Mouse (Mus musculus) CH12.LX (cell line): Measurements from ENCODE around the gene Fgd2. TPM values are rescaled to one million over a fixed set of nuclear protein-coding genes. Genes with fewer than 3 reads are reported as not detected.

Experiments
- DNase-seq: peaks from one replicate; pipeline ENCODE4 v3.0.0-alpha.2; 2013; ENCODE audit errors: extremely low read depth
- H3K27ac ChIP-seq: 2 replicates; pipeline ENCODE4 v1.5.1; 2012; ENCODE audit warnings: low read depth, mild to moderate bottlenecking, control low read depth, moderate library complexity; ENCODE audit not compliant: insufficient read depth
- H3K27me3 ChIP-seq: replicated peaks from 2 replicates; pipeline ENCODE3; 2012; ENCODE audit warnings: inconsistent platforms
- H3K36me3 ChIP-seq, 2 experiments: replicated peaks in 1 of 2; 2 replicates each; pipeline versions ENCODE3 to v1.6.1; 2012; ENCODE audit warnings: inconsistent platforms in 1 of 2, low read length in 1 of 2, mild to moderate bottlenecking in 1 of 2, mixed read lengths in 1 of 2, moderate library complexity in 1 of 2; ENCODE audit not compliant: control insufficient read depth in 1 of 2, insufficient read depth in 1 of 2
- H3K4me1 ChIP-seq, 2 experiments: 2 replicates each; pipeline ENCODE4 v1.6.1; 2012; ENCODE audit warnings: inconsistent platforms in 1 of 2, moderate library complexity in 1 of 2; ENCODE audit not compliant: insufficient read depth in 2 of 2, control insufficient read depth in 1 of 2
- H3K4me2 ChIP-seq: 2 replicates; pipeline ENCODE4 v1.6.1; 2012; ENCODE audit warnings: low read depth, mild to moderate bottlenecking, control low read depth; ENCODE audit not compliant: poor library complexity, insufficient read depth, severe bottlenecking
- H3K4me3 ChIP-seq, 3 experiments: fragments of 150-350 bp in 1 of 3; sonication (generic) in 1 of 3; replicated peaks in 1 of 3; 2 replicates each; pipeline versions ENCODE3 to v1.5.1; 2011 to 2012; ENCODE audit warnings: low read depth in 2 of 3, low read length in 2 of 3, mild to moderate bottlenecking in 2 of 3, moderate library complexity in 2 of 3, control low read depth in 1 of 3, improper control_type of control experiment in 1 of 3, inconsistent platforms in 1 of 3, mixed read lengths in 1 of 3; ENCODE audit not compliant: poor library complexity in 1 of 3
- H3K79me2 ChIP-seq: replicated peaks from 2 replicates; pipeline ENCODE4 v1.6.1; 2012; ENCODE audit warnings: mild to moderate bottlenecking, moderate library complexity; ENCODE audit not compliant: control insufficient read depth, poor library complexity, insufficient read depth, severe bottlenecking; ENCODE audit errors: extremely low read depth
- H3K9ac ChIP-seq: 2 replicates; pipeline ENCODE4 v1.6.1; 2012; ENCODE audit warnings: low read depth, mild to moderate bottlenecking, control low read depth, moderate library complexity; ENCODE audit not compliant: insufficient read depth
- H3K9me3 ChIP-seq: replicated peaks from 2 replicates; pipeline ENCODE3; 2012; ENCODE audit warnings: low read length, inconsistent platforms, mixed read lengths
- BHLHE40 ChIP-seq: IDR thresholded peaks from 2 replicates; pipeline ENCODE4 v1.6.1; 2011; ENCODE audit warnings: mild to moderate bottlenecking, low read depth, low read length, improper control_type of control experiment
- CHD1 ChIP-seq: IDR thresholded peaks from 2 replicates; pipeline ENCODE4 v1.6.1; 2012; ENCODE audit warnings: low read depth, low read length, improper control_type of control experiment, inconsistent platforms
- CHD2 ChIP-seq: IDR thresholded peaks from 2 replicates; pipeline ENCODE4 v1.6.1; 2011; ENCODE audit warnings: low read length, improper control_type of control experiment
- CTCF ChIP-seq, 2 experiments: IDR thresholded peaks in 1 of 2; conservative IDR thresholded peaks in 1 of 2; 2 replicates each; pipeline ENCODE4 v1.5.1; 2011 to 2012; ENCODE audit warnings: low read depth in 2 of 2, low read length in 2 of 2, improper control_type of control experiment in 1 of 2, inconsistent platforms in 1 of 2, mild to moderate bottlenecking in 1 of 2, moderate library complexity in 1 of 2
- E2F4 ChIP-seq: IDR thresholded peaks from 2 replicates; pipeline ENCODE4 v1.6.1; 2011; ENCODE audit warnings: low read depth, low read length, improper control_type of control experiment; ENCODE audit not compliant: insufficient replicate concordance
- EP300 ChIP-seq: IDR thresholded peaks from 2 replicates; pipeline ENCODE4 v1.6.1; 2011; ENCODE audit warnings: low read length, improper control_type of control experiment
- HCFC1 ChIP-seq: IDR thresholded peaks from 2 replicates; pipeline ENCODE4 v1.6.1; 2012; ENCODE audit warnings: low read depth, mild to moderate bottlenecking, inconsistent platforms, low read length, improper control_type of control experiment
- IRF4 ChIP-seq: IDR thresholded peaks from 2 replicates; pipeline ENCODE4 v1.6.1; 2014; ENCODE audit warnings: low read depth, mild to moderate bottlenecking, inconsistent platforms, low read length, improper control_type of control experiment
- JUN ChIP-seq: IDR thresholded peaks from 2 replicates; pipeline ENCODE4 v1.6.1; 2011; ENCODE audit warnings: low read depth, mild to moderate bottlenecking, low read length, improper control_type of control experiment, moderate library complexity; ENCODE audit not compliant: insufficient read depth
- MAFK ChIP-seq: IDR thresholded peaks from 2 replicates; pipeline ENCODE4 v1.6.1; 2011; ENCODE audit warnings: low read length, improper control_type of control experiment; ENCODE audit not compliant: insufficient replicate concordance
- MAZ ChIP-seq: IDR thresholded peaks from 2 replicates; pipeline ENCODE4 v1.6.1; 2012; ENCODE audit warnings: low read depth, mild to moderate bottlenecking, inconsistent platforms, low read length, improper control_type of control experiment, moderate library complexity
- MEF2A ChIP-seq: IDR thresholded peaks from 2 replicates; pipeline ENCODE4 v1.6.1; 2014; ENCODE audit warnings: low read depth, mild to moderate bottlenecking, inconsistent platforms, low read length, improper control_type of control experiment, borderline replicate concordance
- MYC ChIP-seq: IDR thresholded peaks from 2 replicates; pipeline ENCODE4 v1.6.1; 2011; ENCODE audit warnings: low read depth, mild to moderate bottlenecking, improper control_type of control experiment, low read length
- NELFE ChIP-seq: IDR thresholded peaks from 2 replicates; pipeline ENCODE4 v1.6.1; 2011; ENCODE audit warnings: low read depth, low read length, improper control_type of control experiment
- NRF1 ChIP-seq: IDR thresholded peaks from 2 replicates; pipeline ENCODE4 v1.6.1; 2014; ENCODE audit warnings: low read depth, mild to moderate bottlenecking, inconsistent platforms, low read length, improper control_type of control experiment, moderate library complexity
- PAX5 ChIP-seq: IDR thresholded peaks from 2 replicates; pipeline ENCODE4 v1.6.1; 2012; ENCODE audit warnings: low read length, inconsistent platforms, mixed read lengths
- POLR2A ChIP-seq: IDR thresholded peaks from 2 replicates; pipeline ENCODE4 v1.6.1; 2011; ENCODE audit warnings: low read depth, mild to moderate bottlenecking, improper control_type of control experiment, low read length
- RAD21 ChIP-seq: IDR thresholded peaks from 2 replicates; pipeline ENCODE4 v1.6.1; 2011; ENCODE audit warnings: low read depth, mild to moderate bottlenecking, low read length, improper control_type of control experiment, moderate library complexity
- SIN3A ChIP-seq: IDR thresholded peaks from 2 replicates; pipeline ENCODE4 v1.6.1; 2012; ENCODE audit warnings: low read length, improper control_type of control experiment, inconsistent platforms
- SMC3 ChIP-seq: IDR thresholded peaks from 2 replicates; pipeline ENCODE4 v1.6.1; 2011; ENCODE audit warnings: low read depth, low read length, improper control_type of control experiment
- TBP ChIP-seq: conservative IDR thresholded peaks from 2 replicates; pipeline ENCODE4 v1.6.1; 2011; ENCODE audit warnings: low read depth, low read length, improper control_type of control experiment
- TCF12 ChIP-seq: IDR thresholded peaks from 2 replicates; pipeline ENCODE4 v1.6.1; 2014; ENCODE audit warnings: low read depth, mild to moderate bottlenecking, inconsistent platforms, low read length, improper control_type of control experiment
- USF1 ChIP-seq: IDR thresholded peaks from 2 replicates; pipeline ENCODE4 v1.6.1; 2014; ENCODE audit warnings: low read depth, mild to moderate bottlenecking, inconsistent platforms, low read length, improper control_type of control experiment
- USF2 ChIP-seq: conservative IDR thresholded peaks from 2 replicates; pipeline ENCODE4 v1.6.1; 2011; ENCODE audit warnings: low read depth, low read length, improper control_type of control experiment
- ZMIZ1 ChIP-seq: IDR thresholded peaks from 2 replicates; pipeline ENCODE4 v1.6.1; 2012; ENCODE audit warnings: low read depth, mild to moderate bottlenecking, inconsistent platforms, low read length, improper control_type of control experiment
- ZNF384 ChIP-seq: IDR thresholded peaks from 2 replicates; pipeline ENCODE4 v1.6.1; 2012; ENCODE audit warnings: low read depth, low read length, improper control_type of control experiment, inconsistent platforms
- dilution Hi-C: fragments of 300-500 bp; cut with MboI; formaldehyde crosslinking; loops from 2 replicates; pipeline ENCODE4 v1.14.3; 2020; ENCODE audit warnings: low sequenced_read_pairs; ENCODE audit not compliant: extremely low pct_unique_long_range_greater_than_20kb, extremely low pct_ligation_motif_present
- in situ Hi-C: fragments of 300-500 bp; cut with MboI; formaldehyde crosslinking; loops from 3 replicates; pipeline ENCODE4 v1.14.3; 2019; ENCODE audit warnings: low sequenced_read_pairs, low pct_ligation_motif_present, low pct_unique_long_range_greater_than_20kb, mixed read lengths
- polyA plus RNA-seq: library from polyadenylated mRNA; unstranded; fragments of >175 nt; gene quantifications from 2 replicates; pipeline ENCODE4 v1.2.1, GENCODE M21; 2012; ENCODE audit warnings: low read depth; ENCODE audit not compliant: insufficient read length
- total RNA-seq, 2 experiments: library from RNA; depleted of rRNA; stranded (reverse); fragments of 300-350 nt in 1 of 2; fragments of >200 nt in 1 of 2; gene quantifications; 2 replicates each; pipeline ENCODE4 v1.2.3; 2012 to 2014

Gene Fgd2
- total and polyA plus RNA-seq, 3 experiments, result 41.7 to 54.4 (median 48.3) TPM

GRCm38 (mm10) chr17:29356882-29357281 lies 3.8 kb upstream of the Fgd2 start:
- DNase-seq, result no peak
- Histone ChIP-seq H3K79me2 (no peaks in the 10 kb centered on the region), H3K9ac (no peak overlapping the region), H3K27ac (no peak overlapping the region), H3K27me3 (peaks cover 2% of the 10 kb centered on the region), H3K9me3 (no peaks in the 10 kb centered on the region), H3K4me1 (peaks cover 0 to 23% of the 10 kb centered on the region in 2 experiments; a peak in 2 of 4 replicates), H3K36me3 (no peaks in the 10 kb centered on the region), H3K4me2 (no peak overlapping the region), H3K4me3 (peak overlapping the region in 1 of 3 experiments; percentile 28)
- dilution Hi-C loops, result no loop called here
- in situ Hi-C loops, result no loop called here
- TF ChIP-seq ZMIZ1 (no peak), RAD21 (no peak), MEF2A (no peak), SIN3A (no peak; the same call in 1 of the 2 replicates), E2F4 (no peak), MAFK (no peak), NRF1 (no peak), MAZ (no peak), EP300 (no peak), CHD1 (no peak), POLR2A (no peak), TBP (no peak), SMC3 (no peak), ZNF384 (no peak), TCF12 (no peak), JUN (no peak), PAX5 (no peak)

- Histone ChIP-seq H3K27ac (no peak overlapping the region), H3K36me3 (peaks cover 0 to 4% of the 10 kb centered on the region in 2 experiments), H3K79me2 (peaks cover 4% of the 10 kb centered on the region; the same call in 1 of the 2 replicates), H3K9ac (no peak overlapping the region), H3K4me3 (no peak overlapping the region), H3K9me3 (no peaks in the 10 kb centered on the region), H3K27me3 (peaks cover 2% of the 10 kb centered on the region), H3K4me2 (no peak overlapping the region), H3K4me1 (peaks cover 15 to 43% of the 10 kb centered on the region in 2 experiments)
- TF ChIP-seq SIN3A, result no peak
- TF ChIP-seq IRF4, result no peak
- no peak for TF ChIP-seq E2F4
- TF ChIP-seq USF1, result no peak
- no peak for TF ChIP-seq USF2
- no peak for TF ChIP-seq ZNF384
- no peak for TF ChIP-seq MYC
- TF ChIP-seq CHD2, result no peak
- no peak for TF ChIP-seq HCFC1
- no peak for TF ChIP-seq NELFE
- no peak for TF ChIP-seq TCF12
- TF ChIP-seq TBP, result no peak
- TF ChIP-seq CTCF (conservative IDR thresholded peaks at IDR 0.05 in 1 of 2, IDR thresholded peaks at IDR 0.05 in 1 of 2; ENCODE audit: low read depth in 2 of 2, low read length in 2 of 2), result no peak
- no peak for TF ChIP-seq JUN
- TF ChIP-seq EP300, result no peak
- no peak for TF ChIP-seq BHLHE40
- no peak for TF ChIP-seq RAD21
- no peak for TF ChIP-seq PAX5
- dilution Hi-C loops (no loop called here), in situ Hi-C loops (no loop called here)
- DNase-seq, result no peak
Observed at GRCm38 (mm10) chr17:29358928-29359327, 1.8 kb upstream of the Fgd2 start.
